Mouse (Mus musculus) testis, adult 2 months (tissue): ENCODE results near the gene Cdk6.

Experiments
- CTCF ChIP-seq: fragments of 200-500 bp; IDR thresholded peaks from 2 replicates; pipeline ENCODE4 v1.5.1; 2012; ENCODE audit warnings: low read depth, mild to moderate bottlenecking, inconsistent platforms, low read length, moderate library complexity; ENCODE audit not compliant: control insufficient read depth, insufficient read depth, insufficient replicate concordance
- POLR2A ChIP-seq: fragments of 200-500 bp; IDR thresholded peaks from 2 replicates; pipeline ENCODE4 v1.6.1; 2012; ENCODE audit warnings: low read depth, mild to moderate bottlenecking, inconsistent platforms, low read length, moderate library complexity; ENCODE audit not compliant: control insufficient read depth

- TF ChIP-seq CTCF (no peak), POLR2A (no peak)
Observed at GRCm38 (mm10) chr5:3494452-3495187, 153.3 kb downstream of the Cdk6 start.
